Mouse (Mus musculus) hindbrain, embryonic 13.5 days (tissue): ENCODE measurements around the gene Nprl2. TPM values are rescaled to one million over a fixed set of nuclear protein-coding genes. Genes with fewer than 3 reads are reported as not detected.
A peak's percentile ranks its signal among the peaks of the same experiment; 100 is the strongest.

ENCODE experiments used
- ATAC-seq: fragments of 200-750 bp; cut with Nextera tagmentation; 2 replicates; pipeline ENCODE4 v1.8.0; 2017; ENCODE audit warnings: moderate TSS enrichment; ENCODE audit not compliant: low FRiP score
- H3K27ac ChIP-seq: fragments of 300-500 bp; sonication (generic); 2 replicates; pipeline ENCODE4 v1.5.1; 2015; ENCODE audit warnings: inconsistent platforms, mild to moderate bottlenecking, moderate library complexity
- H3K27me3 ChIP-seq: fragments of 300-500 bp; sonication (generic); 2 replicates; pipeline ENCODE4 v1.6.1; 2015; ENCODE audit warnings: mild to moderate bottlenecking, inconsistent platforms
- H3K36me3 ChIP-seq: fragments of 300-500 bp; sonication (generic); 2 replicates; pipeline ENCODE4 v1.6.1; 2015; ENCODE audit warnings: mild to moderate bottlenecking, inconsistent platforms
- H3K4me1 ChIP-seq: fragments of 300-500 bp; sonication (generic); replicated peaks from 2 replicates; pipeline ENCODE4 v1.6.1; 2015; ENCODE audit warnings: inconsistent platforms
- H3K4me2 ChIP-seq: fragments of 300-500 bp; sonication (generic); 2 replicates; pipeline ENCODE4 v1.6.1; 2015; ENCODE audit warnings: inconsistent platforms, mild to moderate bottlenecking, moderate library complexity
- H3K4me3 ChIP-seq: fragments of 300-500 bp; sonication (generic); 2 replicates; pipeline ENCODE4 v1.5.1; 2015; ENCODE audit warnings: mild to moderate bottlenecking, inconsistent platforms
- H3K9ac ChIP-seq: fragments of 300-500 bp; sonication (generic); 2 replicates; pipeline ENCODE4 v1.6.1; 2015; ENCODE audit warnings: mild to moderate bottlenecking, inconsistent platforms
- H3K9me3 ChIP-seq: fragments of 300-500 bp; sonication (generic); 2 replicates; pipeline ENCODE4 v1.6.1; 2016; ENCODE audit warnings: inconsistent platforms
- WGBS: fragments of 180-500 bp; shearing (Covaris S2); methylation state at CpG from one replicate; pipeline ENCODE4 v1.1.7; 2015; 5-methylcytosine and 5-hydroxymethylcytosine counted together
- polyA plus RNA-seq: library from polyadenylated mRNA; unstranded; fragments of >200 nt; fragmentation: Nextera tagmentation; extraction: Ambion mirVana; gene quantifications from 2 replicates; pipeline ENCODE4 v1.2.1, GENCODE M21; 2015

Nprl2 gene
- polyA plus RNA-seq, 1 experiment from 2014 or later: 68.6 TPM

GRCm38 (mm10) chr9:107549297-107550074, 7.5 kb downstream of the Nprl2 start:
- 88% methylated on average over 20 of the region's 20 CpGs for WGBS
- H3K9me3 ChIP-seq: no peaks in the 10 kb centered on the region
- H3K36me3 ChIP-seq: peaks cover 7% of the 10 kb centered on the region
- H3K4me3 ChIP-seq: no peak overlapping the region
- peaks cover 53% of the 10 kb centered on the region for H3K27me3 ChIP-seq
- H3K27ac ChIP-seq: no peak overlapping the region
- H3K4me1 ChIP-seq: peaks cover 58% of the 10 kb centered on the region
- no peak for ATAC-seq
- no peak overlapping the region for H3K4me2 ChIP-seq
- no peak overlapping the region for H3K9ac ChIP-seq

GRCm38 (mm10) chr9:107550491-107551116, 8.6 kb downstream of the Nprl2 start:
- Histone ChIP-seq H3K9ac (no peak overlapping the region), H3K4me2 (peak overlapping the region; percentile 65), H3K36me3 (no peaks in the 10 kb centered on the region), H3K27me3 (peaks cover 53% of the 10 kb centered on the region), H3K27ac (no peak overlapping the region), H3K4me3 (peak overlapping the region; percentile 40; the same call in 1 of the 2 replicates), H3K4me1 (peaks cover 55% of the 10 kb centered on the region), H3K9me3 (no peaks in the 10 kb centered on the region)
- no peak for ATAC-seq
- 25% methylated on average over 23 of the region's 23 CpGs for WGBS

- WGBS: under 1% methylated on average over 63 of the region's 63 CpGs
- peak within 1 kb of the TSS; percentile 65 for H3K4me2 ChIP-seq
- no peak for ATAC-seq
Measured at GRCm38 (mm10) chr9:107551117-107551889, 9.3 kb downstream of the Nprl2 start, which contains the start of gene Rassf1. TSS of gene Rassf1 (plus strand) at chr9:107551555.

GRCm38 (mm10) chr9:107551890-107552355, 9.9 kb downstream of the Nprl2 start:
- ATAC-seq: no peak
- Histone ChIP-seq H3K27ac (no peak overlapping the region), H3K4me3 (peak overlapping the region; percentile 40), H3K36me3 (no peaks in the 10 kb centered on the region), H3K4me2 (peak overlapping the region; percentile 65), H3K27me3 (peaks cover 53% of the 10 kb centered on the region), H3K9ac (peak overlapping the region; percentile 70), H3K4me1 (peaks cover 56% of the 10 kb centered on the region), H3K9me3 (no peaks in the 10 kb centered on the region)
- 8% methylated on average over 8 of the region's 8 CpGs for WGBS

More at GRCm38 (mm10) chr9:107551117-107551889, 9.3 kb downstream of the Nprl2 start, which contains the start of gene Rassf1:
- Histone ChIP-seq H3K9me3 (no peaks in the 10 kb centered on the region), H3K4me1 (peaks cover 56% of the 10 kb centered on the region), H3K9ac (peak within 1 kb of the TSS; percentile 70), H3K27ac (peak within 1 kb of the TSS; percentile 23; the same call in 1 of the 2 replicates), H3K27me3 (peaks cover 53% of the 10 kb centered on the region), H3K4me3 (peak within 1 kb of the TSS; percentile 40), H3K36me3 (no peaks in the 10 kb centered on the region)

GRCm38 (mm10) chr9:107552690-107553393, 10.8 kb downstream of the Nprl2 start:
- no peak for ATAC-seq
- H3K4me2 ChIP-seq: peak overlapping the region; percentile 90
- peaks cover 50% of the 10 kb centered on the region for H3K4me1 ChIP-seq
- peak overlapping the region; percentile 79 for H3K9ac ChIP-seq
- no peaks in the 10 kb centered on the region for H3K9me3 ChIP-seq
- H3K27ac ChIP-seq: no peak overlapping the region
- 80% methylated on average over 5 of the region's 5 CpGs for WGBS
- peak overlapping the region; percentile 72 for H3K4me3 ChIP-seq
- H3K36me3 ChIP-seq: peaks cover 9% of the 10 kb centered on the region
- H3K27me3 ChIP-seq: peaks cover 53% of the 10 kb centered on the region

GRCm38 (mm10) chr9:107553541-107554318, 11.7 kb downstream of the Nprl2 start:
- peaks cover 50% of the 10 kb centered on the region for H3K4me1 ChIP-seq
- peak; percentile 78 for ATAC-seq
- no peaks in the 10 kb centered on the region for H3K9me3 ChIP-seq
- WGBS: 6% methylated on average over 37 of the region's 37 CpGs
- H3K36me3 ChIP-seq: peaks cover 18% of the 10 kb centered on the region
- H3K4me3 ChIP-seq: peak overlapping the region; percentile 72
- peak overlapping the region; percentile 93 for H3K27ac ChIP-seq
- H3K27me3 ChIP-seq: peaks cover 44% of the 10 kb centered on the region
- H3K9ac ChIP-seq: peak overlapping the region; percentile 79
- H3K4me2 ChIP-seq: peak overlapping the region; percentile 90

- ATAC-seq: peak; percentile 93
- H3K36me3 ChIP-seq: peaks cover 24% of the 10 kb centered on the region
- 1% methylated on average over 52 of the region's 53 CpGs for WGBS
- peak overlapping the region; percentile 90 for H3K4me2 ChIP-seq
- peak overlapping the region; percentile 93 for H3K27ac ChIP-seq
- H3K4me1 ChIP-seq: peaks cover 50% of the 10 kb centered on the region
- peak overlapping the region; percentile 72 for H3K4me3 ChIP-seq
- H3K9me3 ChIP-seq: no peaks in the 10 kb centered on the region
- H3K9ac ChIP-seq: peak overlapping the region; percentile 93
- H3K27me3 ChIP-seq: peaks cover 38% of the 10 kb centered on the region
Measured at GRCm38 (mm10) chr9:107554319-107554825, 12.3 kb downstream of the Nprl2 start.

- Histone ChIP-seq H3K4me1 (peaks cover 50% of the 10 kb centered on the region), H3K4me3 (peak overlapping the region; percentile 72), H3K27ac (peak overlapping the region; percentile 93), H3K36me3 (peaks cover 31% of the 10 kb centered on the region), H3K4me2 (peak overlapping the region; percentile 90), H3K27me3 (peaks cover 31% of the 10 kb centered on the region), H3K9me3 (no peaks in the 10 kb centered on the region), H3K9ac (peak overlapping the region; percentile 93)
- peak; percentile 37 for ATAC-seq
- 0% methylated on average over 23 of the region's 23 CpGs for WGBS
Measured at GRCm38 (mm10) chr9:107555031-107555457, 13.0 kb downstream of the Nprl2 start.

GRCm38 (mm10) chr9:107555701-107556100, 13.7 kb downstream of the Nprl2 start:
- no peak overlapping the region for H3K27ac ChIP-seq
- H3K36me3 ChIP-seq: peaks cover 37% of the 10 kb centered on the region
- peak overlapping the region; percentile 93 for H3K9ac ChIP-seq
- H3K9me3 ChIP-seq: no peaks in the 10 kb centered on the region
- peak overlapping the region; percentile 72 for H3K4me3 ChIP-seq
- H3K4me1 ChIP-seq: peaks cover 50% of the 10 kb centered on the region
- ATAC-seq: no peak
- peaks cover 24% of the 10 kb centered on the region for H3K27me3 ChIP-seq
- WGBS: 47% methylated on average over 2 of the region's 2 CpGs
- peak overlapping the region; percentile 90 for H3K4me2 ChIP-seq

GRCm38 (mm10) chr9:107556346-107556745, 14.3 kb downstream of the Nprl2 start:
- H3K4me1 ChIP-seq: peaks cover 43% of the 10 kb centered on the region
- no peak for ATAC-seq
- peaks cover 18% of the 10 kb centered on the region for H3K27me3 ChIP-seq
- peaks cover 43% of the 10 kb centered on the region for H3K36me3 ChIP-seq
- peak overlapping the region; percentile 53; the same call in 1 of the 2 replicates for H3K9ac ChIP-seq
- WGBS: 77% methylated on average over 3 of the region's 3 CpGs
- peak overlapping the region; percentile 72; the same call in 1 of the 2 replicates for H3K4me3 ChIP-seq
- H3K27ac ChIP-seq: no peak overlapping the region
- H3K4me2 ChIP-seq: peak overlapping the region; percentile 90
- no peaks in the 10 kb centered on the region for H3K9me3 ChIP-seq
